Mouse (Mus musculus): Measurements from ENCODE around the gene Lmbrd1.

DNA sequence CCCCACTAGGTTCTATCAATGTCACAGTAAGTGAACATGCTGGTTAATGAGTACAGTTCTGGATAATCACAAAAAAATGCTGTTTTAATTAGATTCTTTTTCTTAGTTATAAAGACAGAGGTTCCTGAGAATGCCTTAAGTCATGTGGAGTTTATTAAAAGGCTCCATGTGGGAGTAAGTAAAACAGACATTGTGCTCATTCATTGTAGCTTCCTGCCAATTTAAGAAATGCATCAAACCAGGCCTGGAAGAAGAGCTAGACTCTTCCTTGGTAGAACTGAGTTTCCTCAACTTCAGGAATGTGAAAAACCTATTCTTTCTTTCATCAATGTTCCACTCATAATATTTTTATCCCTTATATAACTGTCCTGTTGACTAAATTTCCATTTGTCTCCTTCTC lies 14.3 kb upstream of the Lmbrd1 start:
- TF ChIP-seq CTCF (IDR thresholded peaks at IDR 0.05; ENCODE audit: extremely low read depth, insufficient read length, insufficient replicate concordance, low read depth, low read length) (no peak), POLR2A (IDR thresholded peaks at IDR 0.05; ENCODE audit: low read depth, low read length) (no peak)

All from small intestine, adult 2 months (tissue).